Mouse (Mus musculus) thymus, adult 18-20 months (tissue): ENCODE data around the gene Arhgef10l.

Experiments used
- DNase-seq, 2 experiments: peaks; one replicate each; pipeline ENCODE4 v3.0.0; 2022; ENCODE audit warnings: mixed read lengths in 2 of 2

Gene Arhgef10l

GRCm38 (mm10) chr4:140665760-140666159 is at the start of gene Arhgef10l:
TSS of gene Arhgef10l (minus strand) at chr4:140666012.
- no peak for DNase-seq

GRCm38 (mm10) chr4:140714586-140714985 is 48.8 kb upstream of the Arhgef10l start:
- no peak for DNase-seq

GRCm38 (mm10) chr4:140713480-140714365 is 47.9 kb upstream of the Arhgef10l start:
- peak; percentile 58 to 66 for DNase-seq

- DNase-seq = no peak
These were observed 45.5 kb upstream of the Arhgef10l start for GRCm38 (mm10) chr4:140711360-140711759.

- no peak for DNase-seq
These were observed 45.0 kb upstream of the Arhgef10l start for GRCm38 (mm10) chr4:140710781-140711180.

- DNase-seq = no peak
These were observed 43.8 kb upstream of the Arhgef10l start for GRCm38 (mm10) chr4:140709617-140710016.

- DNase-seq = no peak
These were observed 43.3 kb upstream of the Arhgef10l start for GRCm38 (mm10) chr4:140709111-140709510.

- no peak for DNase-seq
These were observed 42.6 kb upstream of the Arhgef10l start for GRCm38 (mm10) chr4:140708297-140708927.

GRCm38 (mm10) chr4:140707615-140708014 is 41.8 kb upstream of the Arhgef10l start:
- no peak for DNase-seq

GRCm38 (mm10) chr4:140704166-140704565 is 38.4 kb upstream of the Arhgef10l start:
- DNase-seq = no peak

- no peak for DNase-seq
These were observed 37.8 kb upstream of the Arhgef10l start for GRCm38 (mm10) chr4:140703636-140704035.

- DNase-seq = peak; percentile 71 to 78
These were observed 37.0 kb upstream of the Arhgef10l start for GRCm38 (mm10) chr4:140702611-140703327.

GRCm38 (mm10) chr4:140701716-140702561 is 36.1 kb upstream of the Arhgef10l start:
- peak; percentile 54 to 59 for DNase-seq

GRCm38 (mm10) chr4:140701049-140701715 is 35.4 kb upstream of the Arhgef10l start:
- peak; percentile 60 to 68 for DNase-seq

GRCm38 (mm10) chr4:140700269-140701018 is 34.6 kb upstream of the Arhgef10l start, which contains the start of gene Rcc2:
TSS of gene Rcc2 (plus strand) at chr4:140700541.
- DNase-seq = no peak

GRCm38 (mm10) chr4:140699441-140700127 is 33.8 kb upstream of the Arhgef10l start:
- DNase-seq = peak; percentile 44 to 58

GRCm38 (mm10) chr4:140695675-140696585 is 30.1 kb upstream of the Arhgef10l start:
- DNase-seq = no peak

- no peak for DNase-seq
These were observed 29.3 kb upstream of the Arhgef10l start for GRCm38 (mm10) chr4:140695146-140695545.

- no peak for DNase-seq
These were observed 28.8 kb upstream of the Arhgef10l start for GRCm38 (mm10) chr4:140694551-140695060.
